Mouse (Mus musculus) G1E (cell line): ENCODE results near the gene Metap2.

Experiments used
- CTCF ChIP-seq: IDR thresholded peaks from 2 replicates; pipeline ENCODE4 v1.5.1; 2012; ENCODE audit warnings: low read depth, low read length, inconsistent platforms, mixed read lengths
- TAL1 ChIP-seq: conservative IDR thresholded peaks from 2 replicates; pipeline ENCODE4 v1.6.1; 2012; ENCODE audit warnings: low read depth, low read length, inconsistent platforms, mixed read lengths

GRCm38 (mm10) chr10:93945843-93946499 lies 49.1 kb upstream of the Metap2 start:
- TF ChIP-seq CTCF (no peak), TAL1 (no peak)
